In genomic region chr1:162209010-162209409, GRCm38 (mm10) we compare ENCODE assay signal across 12 mouse cellular contexts.
DNase-seq lines count a peak whose midpoint lies in the region; ATAC-seq and TF ChIP-seq lines count a peak whose summit lies in the region.
"Had no signal": no experiment of that assay in that cellular context is flagged by ENCODE, and none has a peak within 500 bp of the region (broad histone marks: within the 10 kb centered on the region; RNA-seq: fewer than 3 reads in every experiment).

No protein-coding gene starts in this region.

- H3K4me2 ChIP-seq in heart, embryonic 16.5 days (ENCODE audit: low read depth, low read length) = no peak overlapping the region
- no peak overlapping the region for H3K4me2 ChIP-seq in hindbrain, embryonic 15.5 days

- no peak for TF ChIP-seq POLR2A in testis, adult 2 months (IDR thresholded peaks at IDR 0.05; ENCODE audit: control insufficient read depth, low read depth, low read length)

- H3K9ac ChIP-seq in heart, embryonic 16.5 days (ENCODE audit: low read length) = no peak overlapping the region
- H3K9ac ChIP-seq in hindbrain, embryonic 15.5 days = no peak overlapping the region

- H3K36me3 ChIP-seq in heart, embryonic 16.5 days (ENCODE audit: control insufficient read depth, insufficient read depth) = no peaks in the 10 kb centered on the region
- H3K36me3 ChIP-seq in testis, adult 2 months (ENCODE audit: control insufficient read depth, insufficient read depth, low read length) = no peaks in the 10 kb centered on the region
- H3K36me3 ChIP-seq in hindbrain, embryonic 15.5 days = no peaks in the 10 kb centered on the region

- H3K9me3 ChIP-seq in heart, embryonic 16.5 days (replicated peaks; ENCODE audit: control insufficient read depth, low read length) = no peaks in the 10 kb centered on the region
- H3K9me3 ChIP-seq in hindbrain, embryonic 15.5 days = no peaks in the 10 kb centered on the region

- H3K4me1 ChIP-seq in heart, embryonic 16.5 days (ENCODE audit: control insufficient read depth, insufficient read depth, low read length) = peaks cover 17% of the 10 kb centered on the region
- H3K4me1 ChIP-seq in testis, adult 2 months (ENCODE audit: control insufficient read depth, insufficient read depth, low read length) = peaks cover 4% of the 10 kb centered on the region
- H3K4me1 ChIP-seq in hindbrain, embryonic 15.5 days (replicated peaks) = peaks cover 10% of the 10 kb centered on the region; the same call in 1 of the 2 replicates

- peak overlapping the region; percentile 43; the same call in 1 of the 2 replicates for H3K27ac ChIP-seq in heart, embryonic 16.5 days (ENCODE audit: low read length)
- H3K27ac ChIP-seq in testis, adult 2 months (ENCODE audit: control insufficient read depth, insufficient read depth, low read depth, low read length) = peak overlapping the region; percentile 58; the same call in 1 of the 2 replicates
- no peak overlapping the region for H3K27ac ChIP-seq in hindbrain, embryonic 15.5 days (replicated peaks)

- no peak for DNase-seq in heart, postnatal 14 days
- DNase-seq in testis, postnatal 10 days (ENCODE audit: low spot score) = no peak
- DNase-seq in gastrocnemius, postnatal 25 days = no peak
- DNase-seq in urinary bladder, adult 2 months (ENCODE audit: low spot score) = no peak
- DNase-seq: cerebellum, postnatal 10 days; kidney, postnatal 14 days had no signal

- TF ChIP-seq CTCF in testis, adult 2 months (IDR thresholded peaks at IDR 0.05; ENCODE audit: control insufficient read depth, insufficient read depth, insufficient replicate concordance, low read depth, low read length) = no peak

- H3K27me3 ChIP-seq in heart, embryonic 16.5 days (ENCODE audit: control insufficient read depth, insufficient read depth, low read length) = no peaks in the 10 kb centered on the region
- no peaks in the 10 kb centered on the region for H3K27me3 ChIP-seq in testis, adult 2 months (ENCODE audit: control insufficient read depth, insufficient read depth, low read length)
- H3K27me3 ChIP-seq in hindbrain, embryonic 15.5 days = no peaks in the 10 kb centered on the region

- intact Hi-C loops in heart, postnatal 14 days (cut with DNase I) = no loop called here

- ATAC-seq in heart, embryonic 16.5 days (replicated peaks; ENCODE audit: extremely low read depth, insufficient read depth, low FRiP score) = no peak
- ATAC-seq in hindbrain, embryonic 15.5 days (ENCODE audit: low FRiP score, low read depth) = peak; percentile 29; the same call in 1 of the 2 replicates
- ATAC-seq in megakaryocyte, adult 5-6 weeks (ENCODE audit: poor library complexity, severe bottlenecking) = no peak
- ATAC-seq: CD4-positive, CD25-positive, alpha-beta regulatory T cell, adult 4 months; forebrain, embryonic 16.5 days had no signal

- H3K4me3 ChIP-seq in heart, embryonic 16.5 days (ENCODE audit: low read length) = no peak overlapping the region
- peak overlapping the region; percentile 54 for H3K4me3 ChIP-seq in testis, adult 2 months (ENCODE audit: control insufficient read depth, low read depth, low read length)
- H3K4me3 ChIP-seq in hindbrain, embryonic 15.5 days = no peak overlapping the region

- WGBS in heart, embryonic 16.5 days = 74% methylated on average over 9 of the region's 9 CpGs
- WGBS in hindbrain, embryonic 15.5 days = 68% methylated on average over 9 of the region's 9 CpGs
